ENCODE assay signal across 9 mouse cellular contexts in genomic region chr1:191911067-191911668, GRCm38 (mm10). TPM values are rescaled to one million over a fixed set of nuclear protein-coding genes. Genes with fewer than 3 reads are reported as not detected.
DNase-seq lines count a peak whose midpoint lies in the region; ATAC-seq lines count a peak whose summit lies in the region.
"Had no signal": no experiment of that assay in that cellular context is flagged by ENCODE, and none has a peak within 500 bp of the region (broad histone marks: within the 10 kb centered on the region; RNA-seq: fewer than 3 reads in every experiment).

No protein-coding gene starts in this region.

- H3K36me3 ChIP-seq in heart, embryonic 14.5 days (ENCODE audit: control insufficient read depth, insufficient read depth, low read length), result peaks cover 33% of the 10 kb centered on the region
- peaks cover 3% of the 10 kb centered on the region; the same call in 1 of the 2 replicates for H3K36me3 ChIP-seq in midbrain, embryonic 11.5 days (ENCODE audit: control insufficient read depth, insufficient read depth, low read length)
- H3K36me3 ChIP-seq in midbrain, embryonic 13.5 days, result peaks cover 7% of the 10 kb centered on the region
- 0 out of 2 replicates have a peak, but pooled peaks cover 7% of the 10 kb centered on the region for H3K36me3 ChIP-seq in intestine, embryonic 16.5 days (ENCODE audit: control insufficient read depth, insufficient read depth, low read length)

- H3K4me3 ChIP-seq in heart, embryonic 14.5 days (ENCODE audit: control insufficient read depth in 1 of 2, insufficient read depth in 1 of 2, low read depth in 1 of 2, low read length in 2 of 2), result no peak overlapping the region
- H3K4me3 ChIP-seq in midbrain, embryonic 11.5 days (ENCODE audit: low read depth, low read length), result no peak overlapping the region
- no peak overlapping the region for H3K4me3 ChIP-seq in midbrain, embryonic 13.5 days (replicated peaks)
- H3K4me3 ChIP-seq in intestine, embryonic 16.5 days (ENCODE audit: low read length), result no peak overlapping the region

- peak overlapping the region; percentile 29 for H3K4me2 ChIP-seq in heart, embryonic 14.5 days (ENCODE audit: low read length)
- H3K4me2 ChIP-seq in midbrain, embryonic 11.5 days, result 0 out of 2 replicates have a peak overlapping the region, but pooled peaks have one; percentile 10
- no peak overlapping the region for H3K4me2 ChIP-seq in midbrain, embryonic 13.5 days (replicated peaks)
- H3K4me2 ChIP-seq in intestine, embryonic 16.5 days (ENCODE audit: low read depth, low read length), result peak overlapping the region; percentile 48

- H3K27me3 ChIP-seq in heart, embryonic 14.5 days (ENCODE audit: control insufficient read depth, insufficient read depth, low read length), result no peaks in the 10 kb centered on the region
- H3K27me3 ChIP-seq in midbrain, embryonic 11.5 days (ENCODE audit: control insufficient read depth, insufficient read depth, low read length), result no peaks in the 10 kb centered on the region
- H3K27me3 ChIP-seq in midbrain, embryonic 13.5 days, result no peaks in the 10 kb centered on the region
- no peaks in the 10 kb centered on the region for H3K27me3 ChIP-seq in intestine, embryonic 16.5 days (replicated peaks; ENCODE audit: control insufficient read depth, insufficient read depth, low read length)

- peaks cover 21 to 43% of the 10 kb centered on the region in 2 experiments for H3K4me1 ChIP-seq in heart, embryonic 14.5 days (ENCODE audit: control insufficient read depth in 2 of 2, insufficient read depth in 2 of 2, low read length in 2 of 2)
- H3K4me1 ChIP-seq in midbrain, embryonic 11.5 days (ENCODE audit: control insufficient read depth, insufficient read depth, low read length), result peaks cover 13% of the 10 kb centered on the region
- H3K4me1 ChIP-seq in midbrain, embryonic 13.5 days (replicated peaks), result peaks cover 48% of the 10 kb centered on the region
- peaks cover 35% of the 10 kb centered on the region for H3K4me1 ChIP-seq in intestine, embryonic 16.5 days (ENCODE audit: control insufficient read depth, insufficient read depth, low read length)

- H3K9ac ChIP-seq in heart, embryonic 14.5 days (ENCODE audit: low read length), result no peak overlapping the region
- H3K9ac ChIP-seq in midbrain, embryonic 11.5 days (ENCODE audit: low read length), result no peak overlapping the region
- H3K9ac ChIP-seq in midbrain, embryonic 13.5 days (replicated peaks), result no peak overlapping the region
- H3K9ac ChIP-seq in intestine, embryonic 16.5 days (ENCODE audit: low read depth, low read length), result no peak overlapping the region

- no peak for DNase-seq in heart, adult 8-10 months (ENCODE audit: low spot score)
- no peak for DNase-seq in midbrain, embryonic 11.5 days (ENCODE audit: low spot score, missing footprints)
- peak; percentile 31 to 69 for DNase-seq in spleen, postnatal 36 days (ENCODE audit: low spot score in 2 of 2)
- DNase-seq in lung, adult 18-20 months, result no peak
- no peak for DNase-seq in layer of hippocampus, adult 18-20 months (ENCODE audit: low spot score in 2 of 2)
- DNase-seq: gastrocnemius, postnatal 10 days had no signal

- no peaks in the 10 kb centered on the region for H3K9me3 ChIP-seq in heart, embryonic 14.5 days (ENCODE audit: control insufficient read depth, low read length)
- H3K9me3 ChIP-seq in midbrain, embryonic 11.5 days (ENCODE audit: control insufficient read depth, low read length), result no peaks in the 10 kb centered on the region
- no peaks in the 10 kb centered on the region for H3K9me3 ChIP-seq in midbrain, embryonic 13.5 days
- H3K9me3 ChIP-seq in intestine, embryonic 16.5 days (ENCODE audit: control insufficient read depth, low read length), result no peaks in the 10 kb centered on the region

- ATAC-seq in heart, embryonic 14.5 days (ENCODE audit: insufficient number of reproducible peaks, insufficient read depth, low FRiP score, low read depth), result no peak
- ATAC-seq in midbrain, embryonic 11.5 days (ENCODE audit: low FRiP score), result no peak
- ATAC-seq in midbrain, embryonic 13.5 days, result no peak
- no peak for ATAC-seq in intestine, embryonic 16.5 days

- H3K27ac ChIP-seq in heart, embryonic 14.5 days (replicated peaks in 1 of 2; ENCODE audit: control insufficient read depth in 1 of 2, insufficient read depth in 1 of 2, low read depth in 2 of 2, low read length in 2 of 2), result no peak overlapping the region
- H3K27ac ChIP-seq in midbrain, embryonic 11.5 days (ENCODE audit: low read depth, low read length), result no peak overlapping the region
- H3K27ac ChIP-seq in midbrain, embryonic 13.5 days, result no peak overlapping the region
- H3K27ac ChIP-seq in intestine, embryonic 16.5 days (ENCODE audit: low read length), result no peak overlapping the region

- WGBS in heart, embryonic 14.5 days, result 71% methylated on average over 3 of the region's 3 CpGs
- WGBS in midbrain, embryonic 11.5 days, result 91% methylated on average over 3 of the region's 3 CpGs
- WGBS in midbrain, embryonic 13.5 days, result 88% methylated on average over 3 of the region's 3 CpGs
- WGBS in intestine, embryonic 16.5 days, result 63% methylated on average over 3 of the region's 3 CpGs

RNA-seq across cellular contexts. Expression of gene Slc30a1, which starts 4.6 kb away (rescaled TPM):
- polyA plus RNA-seq in heart, embryonic 14.5 days (2014; fragmentation: Nextera tagmentation; extraction: Ambion mirVana), result 3.1 and 3.6 TPM in 2 replicates
- 10 to 100 TPM; 16.2 to 19.5 (median 16.6) TPM for total RNA-seq in heart, adult 8-10 months (2022)
- 2.4 and 2.6 TPM in 2 replicates for polyA plus RNA-seq in midbrain, embryonic 11.5 days (2014; fragmentation: Nextera tagmentation; extraction: Ambion mirVana)
- polyA plus RNA-seq in midbrain, embryonic 13.5 days (2015; fragmentation: Nextera tagmentation; extraction: Ambion mirVana), result 1.8 and 2.1 TPM in 2 replicates
- 1.8 TPM in 2 replicates for polyA plus RNA-seq in intestine, embryonic 16.5 days (2015; fragmentation: Nextera tagmentation; extraction: Ambion mirVana)
- 10 to 100 TPM; 27.1 to 30.5 TPM for total RNA-seq in layer of hippocampus, adult 18-20 months (2021)

Comparison
In these comparisons a context has a peak if more than half of its experiments do, and no peak if none do; other contexts are left out.
1. DNase-seq: peak in spleen, postnatal 36 days (2 of 2); none in heart, adult 8-10 months (single experiment), midbrain, embryonic 11.5 days (single experiment), lung, adult 18-20 months (0 of 2) and layer of hippocampus, adult 18-20 months (0 of 2).